10 mouse cellular contexts compared by ENCODE assay signal in the genomic region with DNA sequence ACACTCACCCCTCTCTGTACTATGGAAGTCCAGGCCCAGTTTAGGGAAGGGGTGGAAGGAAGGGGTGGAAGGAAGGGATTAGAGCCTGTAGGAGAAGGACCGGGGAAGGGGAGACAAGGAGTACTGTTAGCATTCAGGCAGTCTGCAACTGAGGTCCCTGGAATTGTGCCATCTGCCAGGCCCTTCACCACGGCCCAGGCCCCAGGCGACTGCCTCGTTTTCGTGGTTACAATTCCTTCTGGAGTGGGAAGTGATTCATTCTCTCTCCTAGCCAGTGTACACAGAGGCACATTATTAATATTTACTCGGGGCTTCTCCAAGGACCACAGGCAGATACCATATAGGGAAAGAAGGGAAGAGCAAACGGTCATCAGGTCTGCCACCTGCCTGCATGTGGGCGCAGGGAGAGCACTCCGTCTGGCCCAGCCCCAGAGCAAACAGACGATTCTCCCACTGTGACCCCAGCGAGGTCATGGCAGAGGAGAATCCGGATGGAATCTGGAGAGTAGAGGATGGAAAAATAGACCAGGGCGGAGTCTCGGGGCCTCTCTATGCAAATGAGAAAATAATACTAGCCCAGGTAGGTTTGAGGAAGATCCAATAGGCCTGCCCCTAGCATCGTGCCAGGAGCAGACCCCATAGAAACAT.
A peak's percentile ranks its signal among the peaks of the same experiment; 100 is the strongest.
DNase-seq lines count a peak whose midpoint lies in the region; ATAC-seq and TF ChIP-seq lines count a peak whose summit lies in the region.
"Had no signal": no experiment of that assay in that cellular context is flagged by ENCODE, and none has a peak within 500 bp of the region (broad histone marks: within the 10 kb centered on the region; RNA-seq: fewer than 3 reads in every experiment).

No protein-coding gene starts in this region.

- H3K4me2 ChIP-seq in forebrain, embryonic 11.5 days (ENCODE audit: low read depth, low read length, severe bottlenecking), result no peak overlapping the region
- H3K4me2 ChIP-seq in forebrain, postnatal 0 days (ENCODE audit: low read depth), result no peak overlapping the region
- peak overlapping the region; percentile 28; the same call in 1 of the 2 replicates for H3K4me2 ChIP-seq in embryonic facial prominence, embryonic 12.5 days (replicated peaks)
- 0 out of 2 replicates have a peak overlapping the region, but pooled peaks have one; percentile 14 for H3K4me2 ChIP-seq in intestine, embryonic 14.5 days (ENCODE audit: low read length)
- no peak overlapping the region for H3K4me2 ChIP-seq in neural tube, embryonic 14.5 days (ENCODE audit: low read depth, low read length)
- H3K4me2 ChIP-seq in liver, embryonic 12.5 days, result no peak overlapping the region

- no peaks in the 10 kb centered on the region for H3K27me3 ChIP-seq in forebrain, embryonic 11.5 days (ENCODE audit: control insufficient read depth, insufficient read depth, low read length)
- H3K27me3 ChIP-seq in forebrain, postnatal 0 days (ENCODE audit: insufficient read depth, low read length), result no peaks in the 10 kb centered on the region
- no peaks in the 10 kb centered on the region for H3K27me3 ChIP-seq in embryonic facial prominence, embryonic 12.5 days
- no peaks in the 10 kb centered on the region for H3K27me3 ChIP-seq in intestine, embryonic 14.5 days (replicated peaks; ENCODE audit: control insufficient read depth, insufficient read depth, low read length)
- no peaks in the 10 kb centered on the region for H3K27me3 ChIP-seq in neural tube, embryonic 14.5 days (ENCODE audit: control insufficient read depth, insufficient read depth, low read length)
- H3K27me3 ChIP-seq in liver, embryonic 12.5 days (replicated peaks), result 0 out of 2 replicates have a peak, but pooled peaks cover 2% of the 10 kb centered on the region

- H3K9ac ChIP-seq in forebrain, embryonic 11.5 days (ENCODE audit: low read length), result no peak overlapping the region
- H3K9ac ChIP-seq in forebrain, postnatal 0 days, result no peak overlapping the region
- H3K9ac ChIP-seq in embryonic facial prominence, embryonic 12.5 days, result no peak overlapping the region
- no peak overlapping the region for H3K9ac ChIP-seq in intestine, embryonic 14.5 days (ENCODE audit: low read length)
- H3K9ac ChIP-seq in neural tube, embryonic 14.5 days (replicated peaks; ENCODE audit: low read depth, low read length), result no peak overlapping the region
- no peak overlapping the region for H3K9ac ChIP-seq in liver, embryonic 12.5 days

- no peak for DNase-seq in forebrain, embryonic 11.5 days (ENCODE audit: low spot score)
- no peak for DNase-seq in forebrain, postnatal 0 days
- no peak for DNase-seq in intestine, embryonic 14.5 days (ENCODE audit: low spot score)
- no peak for DNase-seq in ovary, adult 18-20 months (ENCODE audit: low spot score)
- no peak for DNase-seq in layer of hippocampus, adult 18-20 months (ENCODE audit: low spot score in 2 of 2)
- DNase-seq: kidney, adult 18-20 months; lung, postnatal 10 days had no signal

- H3K4me1 ChIP-seq in forebrain, embryonic 11.5 days (replicated peaks; ENCODE audit: control insufficient read depth, insufficient read depth, low read length), result peaks cover 5% of the 10 kb centered on the region; the same call in 1 of the 2 replicates
- H3K4me1 ChIP-seq in forebrain, postnatal 0 days (ENCODE audit: insufficient read depth), result no peaks in the 10 kb centered on the region; the same call in 1 of the 2 replicates
- H3K4me1 ChIP-seq in embryonic facial prominence, embryonic 12.5 days, result peaks cover 75% of the 10 kb centered on the region
- peaks cover 23% of the 10 kb centered on the region for H3K4me1 ChIP-seq in intestine, embryonic 14.5 days (replicated peaks; ENCODE audit: control insufficient read depth, insufficient read depth, low read length)
- H3K4me1 ChIP-seq in neural tube, embryonic 14.5 days (ENCODE audit: control insufficient read depth, insufficient read depth, low read length), result peaks cover 20% of the 10 kb centered on the region
- H3K4me1 ChIP-seq in liver, embryonic 12.5 days, result no peaks in the 10 kb centered on the region

- 59% methylated on average over 15 of the region's 15 CpGs for WGBS in forebrain, embryonic 11.5 days
- 38% methylated on average over 15 of the region's 15 CpGs for WGBS in forebrain, postnatal 0 days
- WGBS in embryonic facial prominence, embryonic 12.5 days, result 22% methylated on average over 15 of the region's 15 CpGs
- WGBS in intestine, embryonic 14.5 days, result 18% methylated on average over 15 of the region's 15 CpGs
- 43% methylated on average over 15 of the region's 15 CpGs for WGBS in neural tube, embryonic 14.5 days
- 50% methylated on average over 15 of the region's 15 CpGs for WGBS in liver, embryonic 12.5 days (ENCODE audit: insufficient replicate concordance)

- H3K27ac ChIP-seq in forebrain, embryonic 11.5 days (ENCODE audit: low read depth, low read length), result 0 out of 2 replicates have a peak overlapping the region, but pooled peaks have one; percentile 39
- H3K27ac ChIP-seq in forebrain, postnatal 0 days (ENCODE audit: low read depth, low read length), result no peak overlapping the region
- peak overlapping the region; percentile 93 for H3K27ac ChIP-seq in embryonic facial prominence, embryonic 12.5 days
- H3K27ac ChIP-seq in intestine, embryonic 14.5 days (ENCODE audit: low read depth), result peak overlapping the region; percentile 69
- H3K27ac ChIP-seq in neural tube, embryonic 14.5 days (ENCODE audit: low read depth, low read length), result peak overlapping the region; percentile 28
- H3K27ac ChIP-seq in liver, embryonic 12.5 days, result no peak overlapping the region

- no peak overlapping the region for H3K4me3 ChIP-seq in forebrain, embryonic 11.5 days (ENCODE audit: low read depth, low read length)
- H3K4me3 ChIP-seq in forebrain, postnatal 0 days (ENCODE audit: low read depth, low read length), result no peak overlapping the region
- H3K4me3 ChIP-seq in embryonic facial prominence, embryonic 12.5 days, result no peak overlapping the region
- no peak overlapping the region for H3K4me3 ChIP-seq in intestine, embryonic 14.5 days (ENCODE audit: low read depth, low read length)
- H3K4me3 ChIP-seq in neural tube, embryonic 14.5 days (ENCODE audit: low read depth, low read length), result no peak overlapping the region
- H3K4me3 ChIP-seq in liver, embryonic 12.5 days, result no peak overlapping the region

- no peaks in the 10 kb centered on the region for H3K9me3 ChIP-seq in forebrain, embryonic 11.5 days (ENCODE audit: control insufficient read depth, low read length)
- no peaks in the 10 kb centered on the region for H3K9me3 ChIP-seq in forebrain, postnatal 0 days (ENCODE audit: low read length)
- H3K9me3 ChIP-seq in embryonic facial prominence, embryonic 12.5 days, result no peaks in the 10 kb centered on the region
- H3K9me3 ChIP-seq in intestine, embryonic 14.5 days (ENCODE audit: control insufficient read depth, low read length), result no peaks in the 10 kb centered on the region
- H3K9me3 ChIP-seq in neural tube, embryonic 14.5 days (ENCODE audit: control insufficient read depth, low read length), result no peaks in the 10 kb centered on the region
- no peaks in the 10 kb centered on the region for H3K9me3 ChIP-seq in liver, embryonic 12.5 days (replicated peaks)

- no peak for ATAC-seq in forebrain, embryonic 11.5 days (replicated peaks; ENCODE audit: low FRiP score)
- ATAC-seq in forebrain, postnatal 0 days, result no peak
- 0 out of 2 replicates have a peak, but pooled peaks have one; percentile 11 for ATAC-seq in embryonic facial prominence, embryonic 12.5 days (ENCODE audit: insufficient number of reproducible peaks, insufficient read depth, low FRiP score, low TSS enrichment)
- ATAC-seq in intestine, embryonic 14.5 days (replicated peaks; ENCODE audit: low FRiP score, low TSS enrichment, low read depth), result 0 out of 2 replicates have a peak, but pooled peaks have one; percentile 33
- peak; percentile 32; the same call in 1 of the 2 replicates for ATAC-seq in neural tube, embryonic 14.5 days (ENCODE audit: low read depth)
- no peak for ATAC-seq in liver, embryonic 12.5 days

- TF ChIP-seq CTCF in forebrain, postnatal 0 days (IDR thresholded peaks at IDR 0.05; ENCODE audit: low read depth), result no peak

- no peaks in the 10 kb centered on the region for H3K36me3 ChIP-seq in forebrain, embryonic 11.5 days (ENCODE audit: control insufficient read depth, insufficient read depth, low read length)
- no peaks in the 10 kb centered on the region for H3K36me3 ChIP-seq in forebrain, postnatal 0 days (ENCODE audit: insufficient read depth)
- H3K36me3 ChIP-seq in embryonic facial prominence, embryonic 12.5 days, result no peaks in the 10 kb centered on the region
- no peaks in the 10 kb centered on the region for H3K36me3 ChIP-seq in intestine, embryonic 14.5 days (ENCODE audit: control insufficient read depth, insufficient read depth, low read length)
- no peaks in the 10 kb centered on the region for H3K36me3 ChIP-seq in neural tube, embryonic 14.5 days (ENCODE audit: control insufficient read depth, insufficient read depth, low read length)
- no peaks in the 10 kb centered on the region for H3K36me3 ChIP-seq in liver, embryonic 12.5 days

Comparison
In these comparisons a context has a peak if more than half of its experiments do, and no peak if none do; other contexts are left out.
1. H3K27ac ChIP-seq: peak in forebrain, embryonic 11.5 days (single experiment), embryonic facial prominence, embryonic 12.5 days (single experiment), intestine, embryonic 14.5 days (single experiment) and neural tube, embryonic 14.5 days (single experiment); none in forebrain, postnatal 0 days (single experiment) and liver, embryonic 12.5 days (single experiment).
2. ATAC-seq: peak in embryonic facial prominence, embryonic 12.5 days (single experiment), intestine, embryonic 14.5 days (single experiment) and neural tube, embryonic 14.5 days (single experiment); none in forebrain, embryonic 11.5 days (single experiment), forebrain, postnatal 0 days (single experiment) and liver, embryonic 12.5 days (single experiment).
3. H3K4me2 ChIP-seq: peak in embryonic facial prominence, embryonic 12.5 days (single experiment) and intestine, embryonic 14.5 days (single experiment); none in forebrain, embryonic 11.5 days (single experiment), forebrain, postnatal 0 days (single experiment), neural tube, embryonic 14.5 days (single experiment) and liver, embryonic 12.5 days (single experiment).